Mouse (Mus musculus) heart, adult 2 months (tissue): ENCODE results near the gene Krt12. TPM values are rescaled to one million over a fixed set of nuclear protein-coding genes. Genes with fewer than 3 reads are reported as not detected.

Source experiments
- DNase-seq, 2 experiments: peaks; one replicate each; pipeline ENCODE4 v3.0.0; 2021
- H3K27ac ChIP-seq: fragments of 200-600 bp; 2 replicates; pipeline ENCODE4 v1.8.1; 2022
- H3K27me3 ChIP-seq: fragments of 200-500 bp; 2 replicates; pipeline ENCODE4 v1.6.1; 2012; ENCODE audit warnings: mild to moderate bottlenecking, low read length, inconsistent platforms, mixed read lengths; ENCODE audit not compliant: control insufficient read depth, insufficient read depth
- H3K36me3 ChIP-seq: fragments of 200-500 bp; 2 replicates; pipeline ENCODE4 v1.6.1; 2012; ENCODE audit warnings: low read length, inconsistent platforms; ENCODE audit not compliant: control insufficient read depth, insufficient read depth
- H3K4me1 ChIP-seq: fragments of 200-500 bp; 2 replicates; pipeline ENCODE4 v1.6.1; 2011; ENCODE audit warnings: low read length; ENCODE audit not compliant: control insufficient read depth, insufficient read depth
- H3K4me3 ChIP-seq: fragments of 200-600 bp; 2 replicates; pipeline ENCODE4 v1.8.1; 2022
- H3K79me2 ChIP-seq: fragments of 200-500 bp; replicated peaks from 2 replicates; pipeline ENCODE4 v1.6.1; 2012; ENCODE audit warnings: mild to moderate bottlenecking, inconsistent platforms, low read length, moderate library complexity, mixed read lengths; ENCODE audit not compliant: control insufficient read depth, insufficient read depth
- H3K9ac ChIP-seq: fragments of 200-500 bp; 2 replicates; pipeline ENCODE4 v1.6.1; 2012; ENCODE audit warnings: low read depth, mild to moderate bottlenecking, control low read depth, inconsistent platforms, low read length, mixed read lengths
- CTCF ChIP-seq: fragments of 200-600 bp; IDR thresholded peaks from 2 replicates; pipeline ENCODE4 v1.8.1; 2022; ENCODE audit warnings: antibody characterized with exemption, mild to moderate bottlenecking, moderate library complexity
- EP300 ChIP-seq: fragments of 200-500 bp; IDR thresholded peaks from 2 replicates; pipeline ENCODE4 v1.6.1; 2011; ENCODE audit warnings: low read depth, low read length, control low read depth; ENCODE audit not compliant: insufficient read depth
- POLR2A ChIP-seq: fragments of 200-500 bp; IDR thresholded peaks from 2 replicates; pipeline ENCODE4 v1.6.1; 2011; ENCODE audit warnings: mild to moderate bottlenecking, low read depth, low read length, control low read depth; ENCODE audit not compliant: insufficient read depth
- WGBS: fragments of 180-500 bp; shearing (Covaris S2); methylation state at CpG from one replicate; pipeline ENCODE4 v1.1.7; 2018; 5-methylcytosine and 5-hydroxymethylcytosine counted together
- intact Hi-C: fragments of 180-260 bp; cut with DNase I; formaldehyde crosslinking; loops from one replicate; pipeline ENCODE4 v1.15.1; 2025
- polyA plus RNA-seq: library from polyadenylated mRNA; depleted of rRNA; stranded (reverse); fragments of >200 nt; gene quantifications from 2 replicates; pipeline ENCODE4 v1.2.3, GENCODE M21; 2012
- total RNA-seq, 2 experiments: library from RNA; stranded (reverse); gene quantifications; 2 replicates each; pipeline ENCODE4 v1.2.3; 2021

Krt12 gene
- total and polyA plus RNA-seq, 3 experiments, result not detected

- H3K79me2 ChIP-seq, result no peaks in the 10 kb centered on the region
- TF ChIP-seq EP300 (no peak), POLR2A (no peak), CTCF (no peak)
- no peaks in the 10 kb centered on the region for H3K4me1 ChIP-seq
- WGBS, result 75% methylated on average over 2 of the region's 2 CpGs
- DNase-seq, result no peak
- no peak overlapping the region for H3K9ac ChIP-seq
- no peaks in the 10 kb centered on the region for H3K36me3 ChIP-seq
- H3K4me3 ChIP-seq, result no peak overlapping the region
- H3K27me3 ChIP-seq, result no peaks in the 10 kb centered on the region; the same call in 1 of the 2 replicates
- intact Hi-C loops, result no loop called here
- H3K27ac ChIP-seq, result no peak overlapping the region
Observed at GRCm38 (mm10) chr11:99396661-99397060, 25.4 kb downstream of the Krt12 start.

- Histone ChIP-seq H3K4me1 (no peaks in the 10 kb centered on the region), H3K9ac (no peak overlapping the region), H3K4me3 (no peak overlapping the region), H3K27ac (no peak overlapping the region), H3K27me3 (no peaks in the 10 kb centered on the region; the same call in 1 of the 2 replicates), H3K79me2 (no peaks in the 10 kb centered on the region), H3K36me3 (no peaks in the 10 kb centered on the region)
- intact Hi-C loops, result no loop called here
- 44% methylated on average over 3 of the region's 3 CpGs for WGBS
- no peak for DNase-seq
- no peak for TF ChIP-seq POLR2A
- TF ChIP-seq EP300, result no peak
- TF ChIP-seq CTCF, result no peak
Observed at GRCm38 (mm10) chr11:99396034-99396433, 26.0 kb downstream of the Krt12 start.

- intact Hi-C loops, result no loop called here
- Histone ChIP-seq H3K36me3 (no peaks in the 10 kb centered on the region), H3K27me3 (no peaks in the 10 kb centered on the region; the same call in 1 of the 2 replicates), H3K9ac (no peak overlapping the region), H3K4me1 (no peaks in the 10 kb centered on the region), H3K79me2 (no peaks in the 10 kb centered on the region), H3K4me3 (no peak overlapping the region), H3K27ac (no peak overlapping the region)
- TF ChIP-seq POLR2A, result no peak
- no peak for TF ChIP-seq CTCF
- TF ChIP-seq EP300, result no peak
- 76% methylated on average over 10 of the region's 10 CpGs for WGBS
- no peak for DNase-seq
Observed at GRCm38 (mm10) chr11:99392492-99392891, 29.6 kb downstream of the Krt12 start.

- 70% methylated on average over 6 of the region's 6 CpGs for WGBS
- intact Hi-C loops, result no loop called here
- Histone ChIP-seq H3K27ac (no peak overlapping the region), H3K9ac (no peak overlapping the region), H3K4me3 (no peak overlapping the region), H3K4me1 (no peaks in the 10 kb centered on the region), H3K79me2 (no peaks in the 10 kb centered on the region), H3K27me3 (no peaks in the 10 kb centered on the region; the same call in 1 of the 2 replicates), H3K36me3 (no peaks in the 10 kb centered on the region)
- DNase-seq, result no peak
- TF ChIP-seq EP300 (no peak), POLR2A (no peak), CTCF (no peak)
Observed at GRCm38 (mm10) chr11:99391375-99391774, 30.7 kb downstream of the Krt12 start.

- H3K27me3 ChIP-seq, result no peaks in the 10 kb centered on the region; the same call in 1 of the 2 replicates
- H3K4me3 ChIP-seq, result no peak overlapping the region
- no peak for DNase-seq
- no peaks in the 10 kb centered on the region for H3K79me2 ChIP-seq
- TF ChIP-seq EP300 (no peak), POLR2A (no peak), CTCF (no peak)
- no peak overlapping the region for H3K27ac ChIP-seq
- intact Hi-C loops, result no loop called here
- H3K4me1 ChIP-seq, result no peaks in the 10 kb centered on the region
- H3K36me3 ChIP-seq, result no peaks in the 10 kb centered on the region
- no peak overlapping the region for H3K9ac ChIP-seq
- 60% methylated on average over 7 of the region's 7 CpGs for WGBS
Observed at GRCm38 (mm10) chr11:99390866-99391265, 31.2 kb downstream of the Krt12 start.

GRCm38 (mm10) chr11:99389264-99389663 lies 32.8 kb downstream of the Krt12 start, which contains the start of gene Krt10:
Gene Krt10, minus strand, starts transcription at chr11:99389364.
- no peaks in the 10 kb centered on the region for H3K27me3 ChIP-seq
- H3K4me1 ChIP-seq, result no peaks in the 10 kb centered on the region
- TF ChIP-seq CTCF (no peak), POLR2A (no peak), EP300 (no peak)
- no peak within 1 kb of the TSS for H3K9ac ChIP-seq
- H3K79me2 ChIP-seq, result no peaks in the 10 kb centered on the region; the same call in 1 of the 2 replicates
- intact Hi-C loops, result no loop called here
- no peak for DNase-seq
- H3K4me3 ChIP-seq, result no peak within 1 kb of the TSS
- no peaks in the 10 kb centered on the region for H3K36me3 ChIP-seq
- 79% methylated on average over 4 of the region's 4 CpGs for WGBS
- no peak within 1 kb of the TSS for H3K27ac ChIP-seq
